Mouse (Mus musculus) hindbrain, postnatal 0 days (tissue): ENCODE data around the gene Anapc16. TPM values are rescaled to one million over a fixed set of nuclear protein-coding genes. Genes with fewer than 3 reads are reported as not detected.
A peak's percentile ranks its signal among the peaks of the same experiment; 100 is the strongest.

ENCODE experiments used
- ATAC-seq: fragments of 200-750 bp; cut with Nextera tagmentation; 2 replicates; pipeline ENCODE4 v1.8.0; 2017; ENCODE audit warnings: mild to moderate bottlenecking, moderate TSS enrichment, moderate library complexity
- DNase-seq: peaks from one replicate; pipeline ENCODE4 v3.0.0-alpha.2; 2015; ENCODE audit warnings: low spot score
- H3K27ac ChIP-seq: fragments of 300-500 bp; sonication (generic); 2 replicates; pipeline ENCODE4 v1.5.1; 2014; ENCODE audit warnings: mild to moderate bottlenecking
- H3K27me3 ChIP-seq: fragments of 300-500 bp; sonication (generic); 2 replicates; pipeline ENCODE4 v1.6.1; 2014; ENCODE audit warnings: low read length, mixed read lengths; ENCODE audit not compliant: insufficient read depth
- H3K36me3 ChIP-seq: fragments of 300-500 bp; sonication (generic); 2 replicates; pipeline ENCODE4 v1.6.1; 2014; ENCODE audit warnings: low read length, mixed read lengths; ENCODE audit not compliant: insufficient read depth
- H3K4me1 ChIP-seq: fragments of 300-500 bp; sonication (generic); 2 replicates; pipeline ENCODE4 v1.6.1; 2014; ENCODE audit warnings: antibody characterized with exemption, low read length, mixed read lengths; ENCODE audit not compliant: insufficient read depth
- H3K4me2 ChIP-seq: fragments of 300-500 bp; sonication (generic); 2 replicates; pipeline ENCODE4 v1.6.1; 2014; ENCODE audit warnings: low read depth, mild to moderate bottlenecking, low read length, moderate library complexity, mixed read lengths
- H3K4me3 ChIP-seq: fragments of 300-500 bp; sonication (generic); 2 replicates; pipeline ENCODE4 v1.5.1; 2014; ENCODE audit warnings: low read length
- H3K9ac ChIP-seq: fragments of 300-500 bp; sonication (generic); replicated peaks from 2 replicates; pipeline ENCODE4 v1.6.1; 2014; ENCODE audit warnings: mild to moderate bottlenecking, low read length, moderate library complexity, mixed read lengths
- H3K9me3 ChIP-seq: fragments of 300-500 bp; sonication (generic); 2 replicates; pipeline ENCODE4 v1.6.1; 2016; ENCODE audit warnings: low read length, mixed read lengths
- CTCF ChIP-seq: IDR thresholded peaks from 2 replicates; pipeline ENCODE4 v1.5.1; 2016; ENCODE audit warnings: antibody characterized with exemption, control low read depth, low read depth
- WGBS: fragments of 180-500 bp; shearing (Covaris S2); extraction: QIAGEN DNeasy Blood & Tissue Kit; methylation state at CpG from one replicate; pipeline ENCODE4 v1.1.7; 2014; 5-methylcytosine and 5-hydroxymethylcytosine counted together
- polyA plus RNA-seq: library from polyadenylated mRNA; unstranded; fragments of >200 nt; fragmentation: Nextera tagmentation; extraction: Ambion mirVana; gene quantifications from 2 replicates; pipeline ENCODE4 v1.2.1, GENCODE M21; 2015
- total RNA-seq: library from RNA; depleted of rRNA; stranded (reverse); fragments of >200 nt; gene quantifications from 2 replicates; pipeline ENCODE4 v1.2.3, GENCODE M21; 2014

Anapc16 gene
- total and polyA plus RNA-seq, 2 experiments from 2014 or later = 70.1 to 133 TPM

- no peak for TF ChIP-seq CTCF
- WGBS = 91% methylated on average over 8 of the region's 8 CpGs
These were observed 10.9 kb downstream of the Anapc16 start for GRCm38 (mm10) chr10:59992024-59992423.

GRCm38 (mm10) chr10:59991262-59991880 lies 11.6 kb downstream of the Anapc16 start:
- Histone ChIP-seq H3K36me3 (peaks cover 20% of the 10 kb centered on the region), H3K27ac (no peak overlapping the region), H3K4me2 (no peak overlapping the region), H3K4me1 (no peaks in the 10 kb centered on the region), H3K4me3 (no peak overlapping the region), H3K27me3 (no peaks in the 10 kb centered on the region), H3K9ac (no peak overlapping the region), H3K9me3 (no peaks in the 10 kb centered on the region)
- TF ChIP-seq CTCF = no peak
- ATAC-seq = no peak
- no peak for DNase-seq
- 72% methylated on average over 9 of the region's 9 CpGs for WGBS

More at GRCm38 (mm10) chr10:59992024-59992423, 10.9 kb downstream of the Anapc16 start:
- Histone ChIP-seq H3K4me1 (no peaks in the 10 kb centered on the region), H3K4me2 (no peak overlapping the region), H3K4me3 (no peak overlapping the region), H3K27me3 (no peaks in the 10 kb centered on the region), H3K36me3 (peaks cover 19% of the 10 kb centered on the region), H3K27ac (no peak overlapping the region), H3K9ac (no peak overlapping the region), H3K9me3 (no peaks in the 10 kb centered on the region)
- peak; percentile 28; the same call in 1 of the 2 replicates for ATAC-seq
- no peak for DNase-seq

GRCm38 (mm10) chr10:59990393-59990792 lies 12.5 kb downstream of the Anapc16 start:
- H3K9me3 ChIP-seq = no peaks in the 10 kb centered on the region
- DNase-seq = no peak
- H3K4me2 ChIP-seq = no peak overlapping the region
- WGBS = 96% methylated on average over 9 of the region's 9 CpGs
- H3K9ac ChIP-seq = no peak overlapping the region
- H3K36me3 ChIP-seq = peaks cover 20% of the 10 kb centered on the region
- H3K4me3 ChIP-seq = no peak overlapping the region
- no peak for TF ChIP-seq CTCF
- no peaks in the 10 kb centered on the region for H3K4me1 ChIP-seq
- no peak for ATAC-seq
- no peaks in the 10 kb centered on the region for H3K27me3 ChIP-seq
- H3K27ac ChIP-seq = no peak overlapping the region

GRCm38 (mm10) chr10:59988036-59988435 lies 14.9 kb downstream of the Anapc16 start:
- Histone ChIP-seq H3K9ac (no peak overlapping the region), H3K36me3 (peaks cover 20% of the 10 kb centered on the region), H3K9me3 (no peaks in the 10 kb centered on the region), H3K27ac (no peak overlapping the region), H3K4me3 (no peak overlapping the region), H3K4me2 (no peak overlapping the region), H3K27me3 (no peaks in the 10 kb centered on the region), H3K4me1 (no peaks in the 10 kb centered on the region)
- TF ChIP-seq CTCF = no peak
- ATAC-seq (no peak), DNase-seq (no peak)
- WGBS = 66% methylated on average over 4 of the region's 4 CpGs

- no peak overlapping the region for H3K4me2 ChIP-seq
- 0 out of 2 replicates have a peak, but pooled peaks cover 4% of the 10 kb centered on the region for H3K36me3 ChIP-seq
- 91% methylated on average over 12 of the region's 12 CpGs for WGBS
- no peak overlapping the region for H3K9ac ChIP-seq
- H3K4me3 ChIP-seq = no peak overlapping the region
- DNase-seq = no peak
- H3K4me1 ChIP-seq = peaks cover 15% of the 10 kb centered on the region
- H3K27ac ChIP-seq = no peak overlapping the region
- H3K9me3 ChIP-seq = no peaks in the 10 kb centered on the region
- ATAC-seq = no peak
- no peaks in the 10 kb centered on the region for H3K27me3 ChIP-seq
- TF ChIP-seq CTCF = no peak
These were observed 20.5 kb downstream of the Anapc16 start for GRCm38 (mm10) chr10:59982379-59982873.

- H3K4me1 ChIP-seq = peaks cover 15% of the 10 kb centered on the region
- no peaks in the 10 kb centered on the region for H3K27me3 ChIP-seq
- H3K36me3 ChIP-seq = no peaks in the 10 kb centered on the region
- H3K4me2 ChIP-seq = no peak overlapping the region
- TF ChIP-seq CTCF = no peak
- DNase-seq = no peak
- no peak overlapping the region for H3K27ac ChIP-seq
- 85% methylated on average over 9 of the region's 9 CpGs for WGBS
- no peak overlapping the region for H3K9ac ChIP-seq
- no peak overlapping the region for H3K4me3 ChIP-seq
- no peak for ATAC-seq
- H3K9me3 ChIP-seq = no peaks in the 10 kb centered on the region
These were observed 21.1 kb downstream of the Anapc16 start for GRCm38 (mm10) chr10:59981792-59982191.

- H3K4me1 ChIP-seq = peaks cover 15% of the 10 kb centered on the region
- TF ChIP-seq CTCF = no peak
- no peaks in the 10 kb centered on the region for H3K27me3 ChIP-seq
- H3K36me3 ChIP-seq = no peaks in the 10 kb centered on the region
- ATAC-seq (no peak), DNase-seq (no peak)
- H3K9ac ChIP-seq = no peak overlapping the region
- H3K4me2 ChIP-seq = no peak overlapping the region
- whole genome bisulfite sequencing = 78% methylated on average over 4 of the region's 4 CpGs
- no peak overlapping the region for H3K27ac ChIP-seq
- no peaks in the 10 kb centered on the region for H3K9me3 ChIP-seq
- no peak overlapping the region for H3K4me3 ChIP-seq
These were observed 21.6 kb downstream of the Anapc16 start for GRCm38 (mm10) chr10:59981336-59981735.
